Mouse (Mus musculus): ENCODE data around the gene Hist1h4h. TPM values are rescaled to one million over a fixed set of nuclear protein-coding genes. Genes with fewer than 3 reads are reported as not detected.

The Hist1h4h gene
- polyA plus RNA-seq, 1 experiment from 2014 or later: 4.9 TPM

GRCm38 (mm10) chr13:23577835-23578234, 47.0 kb downstream of the Hist1h4h start:
- H3K36me3 ChIP-seq (ENCODE audit: control insufficient read depth, insufficient read depth, low read length): no peaks in the 10 kb centered on the region
- no peak overlapping the region for H3K9ac ChIP-seq (ENCODE audit: low read length)
- H3K4me2 ChIP-seq (ENCODE audit: low read depth, low read length, severe bottlenecking): no peak overlapping the region
- WGBS: 90% methylated on average over 1 of the region's 1 CpGs
- ATAC-seq (replicated peaks; ENCODE audit: low FRiP score) (no peak), DNase-seq (ENCODE audit: low spot score) (no peak)
- no peaks in the 10 kb centered on the region for H3K9me3 ChIP-seq (ENCODE audit: control insufficient read depth, low read length)
- peaks cover 3% of the 10 kb centered on the region; the same call in 1 of the 2 replicates for H3K4me1 ChIP-seq (replicated peaks; ENCODE audit: control insufficient read depth, insufficient read depth, low read length)
- H3K27ac ChIP-seq (ENCODE audit: low read depth, low read length): peak overlapping the region; percentile 50; the same call in 1 of the 2 replicates
- no peak overlapping the region for H3K4me3 ChIP-seq (ENCODE audit: low read depth, low read length)
- H3K27me3 ChIP-seq (ENCODE audit: control insufficient read depth, insufficient read depth, low read length): no peaks in the 10 kb centered on the region

Small RNA genes lying within 50 kb of the gene (microRNA-seq; reads per million reads assigned to microRNA genes)
- gene Gm44297 (ENCODE audit: insufficient number of aligned reads) (not detected), gene Gm44359 (ENCODE audit: insufficient number of aligned reads) (not detected), gene Gm44394 (ENCODE audit: insufficient number of aligned reads) (not detected), gene n-TStga1 (ENCODE audit: insufficient number of aligned reads) (4.2 reads per million)

Other genes with a start within 250 kb of the Hist1h4h start
- gene Zfp322a, start 161.8 kb upstream of the Hist1h4h start, polyA plus RNA-seq (2014; fragmentation: Nextera tagmentation; extraction: Ambion mirVana): 61.9 and 72.7 TPM in 2 replicates
- gene Abt1, start 107.2 kb upstream of the Hist1h4h start, polyA plus RNA-seq (2014; fragmentation: Nextera tagmentation; extraction: Ambion mirVana): 13.0 and 13.5 TPM in 2 replicates
- 0.17 and 0.19 TPM in 2 replicates for gene Btn1a1, start 65.1 kb upstream of the Hist1h4h start, polyA plus RNA-seq (2014; fragmentation: Nextera tagmentation; extraction: Ambion mirVana)
- gene Btn2a2, start 42.2 kb upstream of the Hist1h4h start, polyA plus RNA-seq (2014; fragmentation: Nextera tagmentation; extraction: Ambion mirVana): 0.48 and 0.59 TPM in 2 replicates
- 7.7 and 9.3 TPM in 2 replicates for gene Hist1h2af, start 2.9 kb downstream of the Hist1h4h start, polyA plus RNA-seq (2014; fragmentation: Nextera tagmentation; extraction: Ambion mirVana)
- 5.2 and 5.7 TPM in 2 replicates for gene Hist1h3g, start 4.4 kb downstream of the Hist1h4h start, polyA plus RNA-seq (2014; fragmentation: Nextera tagmentation; extraction: Ambion mirVana)
- gene Hist1h2bh, start 12.3 kb downstream of the Hist1h4h start, polyA plus RNA-seq (2014; fragmentation: Nextera tagmentation; extraction: Ambion mirVana): 0.85 and 1.2 TPM in 2 replicates
- gene Hist1h3f, start 13.0 kb downstream of the Hist1h4h start, polyA plus RNA-seq (2014; fragmentation: Nextera tagmentation; extraction: Ambion mirVana): 0.92 and 1.4 TPM in 2 replicates
- gene Hist1h4f, start 20.6 kb downstream of the Hist1h4h start, polyA plus RNA-seq (2014; fragmentation: Nextera tagmentation; extraction: Ambion mirVana): 1.2 and 1.3 TPM in 2 replicates
- gene Hist1h1d, start 22.2 kb downstream of the Hist1h4h start, polyA plus RNA-seq (2014; fragmentation: Nextera tagmentation; extraction: Ambion mirVana): 0.87 and 0.92 TPM in 2 replicates
- 6.7 and 10.4 TPM in 2 replicates for gene Hist1h3e, start 31.3 kb downstream of the Hist1h4h start, polyA plus RNA-seq (2014; fragmentation: Nextera tagmentation; extraction: Ambion mirVana)
- gene Hist1h2ae, start 40.2 kb downstream of the Hist1h4h start, polyA plus RNA-seq (2014; fragmentation: Nextera tagmentation; extraction: Ambion mirVana): 96.4 and 102 TPM in 2 replicates
- 7.4 and 10.0 TPM in 2 replicates for gene Hist1h2bg, start 40.3 kb downstream of the Hist1h4h start, polyA plus RNA-seq (2014; fragmentation: Nextera tagmentation; extraction: Ambion mirVana)
- gene Hist1h2bf, start 43.1 kb downstream of the Hist1h4h start, polyA plus RNA-seq (2014; fragmentation: Nextera tagmentation; extraction: Ambion mirVana): 4.5 and 5.9 TPM in 2 replicates
- 2.5 and 3.0 TPM in 2 replicates for gene Hist1h2ad, start 43.3 kb downstream of the Hist1h4h start, polyA plus RNA-seq (2014; fragmentation: Nextera tagmentation; extraction: Ambion mirVana)
- 11.9 and 13.9 TPM in 2 replicates for gene Hist1h3d, start 44.7 kb downstream of the Hist1h4h start, polyA plus RNA-seq (2014; fragmentation: Nextera tagmentation; extraction: Ambion mirVana)
- 132 and 133 TPM in 2 replicates for gene Hist1h4d, start 50.5 kb downstream of the Hist1h4h start, polyA plus RNA-seq (2014; fragmentation: Nextera tagmentation; extraction: Ambion mirVana)
- gene Hist1h2be, start 90.1 kb downstream of the Hist1h4h start, polyA plus RNA-seq (2014; fragmentation: Nextera tagmentation; extraction: Ambion mirVana): 4.0 and 4.6 TPM in 2 replicates
- 27.3 and 27.7 TPM in 2 replicates for gene Hist1h1e, start 91.5 kb downstream of the Hist1h4h start, polyA plus RNA-seq (2014; fragmentation: Nextera tagmentation; extraction: Ambion mirVana)
- gene Hist1h2ac, start 152.9 kb downstream of the Hist1h4h start, polyA plus RNA-seq (2014; fragmentation: Nextera tagmentation; extraction: Ambion mirVana): 1.1 and 1.2 TPM in 2 replicates
- gene Hist1h2bc, start 153.1 kb downstream of the Hist1h4h start, polyA plus RNA-seq (2014; fragmentation: Nextera tagmentation; extraction: Ambion mirVana): 23.4 and 25.3 TPM in 2 replicates
- 0.51 TPM in 1 of 2 replicates, not detected in the other for gene Hist1h1t, start 164.8 kb downstream of the Hist1h4h start, polyA plus RNA-seq (2014; fragmentation: Nextera tagmentation; extraction: Ambion mirVana)
- gene Hist1h4c, start 167.4 kb downstream of the Hist1h4h start, polyA plus RNA-seq (2014; fragmentation: Nextera tagmentation; extraction: Ambion mirVana): 6.0 and 6.8 TPM in 2 replicates
- 2.2 TPM in 2 replicates for gene Hfe, start 179.8 kb downstream of the Hist1h4h start, polyA plus RNA-seq (2014; fragmentation: Nextera tagmentation; extraction: Ambion mirVana)
- 14.5 and 15.2 TPM in 2 replicates for gene Hist1h1c, start 207.8 kb downstream of the Hist1h4h start, polyA plus RNA-seq (2014; fragmentation: Nextera tagmentation; extraction: Ambion mirVana)
- 8.7 and 10.6 TPM in 2 replicates for gene Hist1h3c, start 214.6 kb downstream of the Hist1h4h start, polyA plus RNA-seq (2014; fragmentation: Nextera tagmentation; extraction: Ambion mirVana)
- 2.6 and 3.4 TPM in 2 replicates for gene Hist1h2bb, start 215.7 kb downstream of the Hist1h4h start, polyA plus RNA-seq (2014; fragmentation: Nextera tagmentation; extraction: Ambion mirVana)
- gene Hist1h2ab, start 220.1 kb downstream of the Hist1h4h start, polyA plus RNA-seq (2014; fragmentation: Nextera tagmentation; extraction: Ambion mirVana): 59.7 and 63.1 TPM in 2 replicates
- 11.7 and 15.4 TPM in 2 replicates for gene Hist1h3b, start 221.2 kb downstream of the Hist1h4h start, polyA plus RNA-seq (2014; fragmentation: Nextera tagmentation; extraction: Ambion mirVana)
- gene Hist1h4b, start 226.0 kb downstream of the Hist1h4h start, polyA plus RNA-seq (2014; fragmentation: Nextera tagmentation; extraction: Ambion mirVana): 4.7 and 5.9 TPM in 2 replicates
- 0.95 TPM in 1 of 2 replicates, not detected in the other for gene Hist1h4a, start 230.2 kb downstream of the Hist1h4h start, polyA plus RNA-seq (2014; fragmentation: Nextera tagmentation; extraction: Ambion mirVana)
- gene Hist1h3a, start 231.3 kb downstream of the Hist1h4h start, polyA plus RNA-seq (2014; fragmentation: Nextera tagmentation; extraction: Ambion mirVana): 2.9 and 5.4 TPM in 2 replicates
- gene Hist1h1a, start 232.6 kb downstream of the Hist1h4h start, polyA plus RNA-seq (2014; fragmentation: Nextera tagmentation; extraction: Ambion mirVana): 2.7 and 4.0 TPM in 2 replicates
- 0.13 TPM in 1 of 2 replicates, not detected in the other for gene Trim38, start 238.9 kb downstream of the Hist1h4h start, polyA plus RNA-seq (2014; fragmentation: Nextera tagmentation; extraction: Ambion mirVana)